Mouse (Mus musculus) ES-E14 (cell line): ENCODE measurements around the gene Ahdc1.

ENCODE experiments used
- CHD2 ChIP-seq: IDR thresholded peaks from 2 replicates; pipeline ENCODE4 v1.6.1; 2014; ENCODE audit warnings: mild to moderate bottlenecking, low read depth, low read length, inconsistent platforms
- HCFC1 ChIP-seq: IDR thresholded peaks from 2 replicates; pipeline ENCODE4 v1.6.1; 2012; ENCODE audit warnings: low read length, inconsistent platforms, borderline replicate concordance; ENCODE audit not compliant: insufficient read depth
- MAFK ChIP-seq: IDR thresholded peaks from 2 replicates; pipeline ENCODE4 v1.6.1; 2014; ENCODE audit warnings: mild to moderate bottlenecking, low read depth, low read length, inconsistent platforms; ENCODE audit not compliant: insufficient read depth
- ZC3H11A ChIP-seq: IDR thresholded peaks from 2 replicates; pipeline ENCODE4 v1.6.1; 2012; ENCODE audit warnings: low read depth, mild to moderate bottlenecking, inconsistent platforms, low read length, borderline replicate concordance
- ZNF384 ChIP-seq: IDR thresholded peaks from 2 replicates; pipeline ENCODE4 v1.6.1; 2012; ENCODE audit warnings: low read depth, low read length, inconsistent platforms

GRCm38 (mm10) chr4:133032410-133033095, 21.5 kb downstream of the Ahdc1 start:
- TF ChIP-seq MAFK: no peak
- TF ChIP-seq ZNF384: no peak
- TF ChIP-seq ZC3H11A: no peak
- no peak for TF ChIP-seq HCFC1
- no peak for TF ChIP-seq CHD2
